Mouse (Mus musculus): Measurements from ENCODE around the gene Ikbke.
"Not testable (repeated sequence)": the region's sequence is repeated elsewhere in the genome, so short reads cannot be mapped to it uniquely, and the experiment has no call there.

Ikbke gene

DNA sequence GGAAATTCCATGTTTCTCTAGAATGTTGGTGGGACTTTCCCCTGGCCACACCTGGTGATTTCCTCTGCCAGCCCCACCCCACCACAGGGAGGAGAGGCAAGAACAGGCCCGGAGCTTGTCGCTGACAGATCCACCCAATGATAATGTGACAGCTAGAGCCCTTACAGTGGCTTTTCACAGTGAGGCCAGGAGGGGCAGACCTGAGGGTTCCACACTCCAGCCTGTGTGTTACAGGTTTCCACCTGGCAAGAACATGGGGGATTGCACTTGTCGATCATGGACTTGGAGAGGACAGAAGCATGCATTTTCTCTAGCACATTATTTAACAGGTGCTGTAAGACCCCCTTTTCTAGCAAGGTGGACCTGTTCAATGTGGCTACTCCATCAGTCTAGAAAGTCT lies 874 bp upstream of the Ikbke start:
- DNase-seq: no peak

GRCm38 (mm10) chr1:131278606-131279455 lies 575 bp downstream of the Ikbke start:
- no peak for DNase-seq

DNA sequence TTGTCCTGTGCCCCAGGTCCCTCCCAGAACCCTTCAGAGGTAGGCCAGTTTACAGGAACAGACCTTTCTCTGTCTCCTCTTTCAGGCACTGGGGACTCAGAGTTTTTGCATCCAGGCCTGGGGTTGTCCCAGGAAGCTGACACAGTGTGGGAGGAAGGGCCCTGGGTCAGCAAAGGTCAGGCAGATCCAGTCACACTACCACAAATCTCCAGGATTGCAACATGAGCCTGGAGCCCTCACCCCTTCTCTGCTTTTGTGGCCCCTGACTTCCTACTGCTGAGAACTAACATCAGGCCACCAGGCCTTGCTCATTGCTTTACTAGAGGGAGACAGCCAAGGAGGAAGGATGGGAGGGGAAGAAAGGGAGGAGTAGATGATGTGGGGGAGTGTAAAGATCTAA lies 2.6 kb downstream of the Ikbke start:
- DNase-seq: no peak

DNA sequence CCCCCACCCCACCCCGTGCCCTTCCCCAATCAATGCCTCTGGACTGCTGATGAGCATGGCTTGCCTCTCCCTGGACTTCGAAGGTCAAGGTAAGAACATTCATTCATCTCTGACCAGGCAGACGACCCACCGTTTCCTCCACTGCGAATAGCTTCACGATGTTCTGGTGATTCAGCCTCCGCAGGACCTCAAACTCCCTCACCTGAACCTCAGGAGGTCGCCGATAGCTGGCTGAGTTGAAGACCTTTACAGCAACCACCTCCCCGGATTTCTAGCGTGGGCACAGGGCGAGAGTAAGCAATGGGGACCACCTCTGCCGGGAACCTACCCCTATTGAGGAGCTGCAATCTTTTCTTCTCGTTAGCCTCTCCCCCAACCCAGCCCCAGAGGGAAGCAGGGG lies 3.8 kb downstream of the Ikbke start:
- no peak for DNase-seq

- DNase-seq: no peak
Observed at GRCm38 (mm10) chr1:131274725-131275539, 4.5 kb downstream of the Ikbke start.

GRCm38 (mm10) chr1:131269797-131270578 lies 9.4 kb downstream of the Ikbke start:
- peak; percentile 70 for DNase-seq

DNA sequence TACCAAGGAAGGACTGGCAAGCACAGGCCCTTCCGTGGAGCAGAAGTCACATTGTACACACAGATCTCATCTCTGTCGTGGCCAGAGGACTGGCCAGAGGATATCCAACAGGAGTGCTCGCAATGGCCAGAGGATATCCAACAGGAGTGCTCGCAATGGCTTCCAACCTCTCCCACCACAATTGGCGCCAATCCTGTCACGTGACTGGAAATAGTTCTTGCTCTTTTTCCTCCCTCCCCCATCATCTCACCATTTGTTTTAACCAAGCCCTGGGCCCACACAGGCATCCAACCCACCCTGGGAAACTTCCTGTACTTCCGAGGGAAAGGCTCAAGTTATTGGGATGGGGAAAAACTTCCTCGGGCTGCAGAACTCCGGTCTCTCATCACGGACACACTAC lies 10.6 kb downstream of the Ikbke start:
- DNase-seq: no peak

DNA sequence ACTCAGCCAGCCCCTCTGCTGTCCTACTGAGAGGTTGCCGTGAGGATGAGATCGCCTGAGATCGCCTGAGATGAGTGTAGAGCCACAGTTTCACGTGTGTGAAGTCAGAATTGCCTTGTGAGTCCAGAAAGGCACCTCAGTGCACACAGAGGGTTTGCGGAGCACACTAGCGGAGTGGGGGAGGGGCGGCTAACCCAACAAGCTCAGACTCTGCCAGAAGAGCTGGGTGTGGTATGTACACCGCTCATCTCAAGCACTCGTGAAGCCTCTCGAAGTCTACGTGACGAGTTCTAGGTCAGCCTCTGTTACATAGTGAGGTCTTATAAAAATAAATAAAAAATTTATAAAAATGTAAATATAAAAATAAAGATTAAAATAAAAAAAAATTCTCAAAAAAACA lies 15.5 kb downstream of the Ikbke start:
- DNase-seq: no peak

DNA sequence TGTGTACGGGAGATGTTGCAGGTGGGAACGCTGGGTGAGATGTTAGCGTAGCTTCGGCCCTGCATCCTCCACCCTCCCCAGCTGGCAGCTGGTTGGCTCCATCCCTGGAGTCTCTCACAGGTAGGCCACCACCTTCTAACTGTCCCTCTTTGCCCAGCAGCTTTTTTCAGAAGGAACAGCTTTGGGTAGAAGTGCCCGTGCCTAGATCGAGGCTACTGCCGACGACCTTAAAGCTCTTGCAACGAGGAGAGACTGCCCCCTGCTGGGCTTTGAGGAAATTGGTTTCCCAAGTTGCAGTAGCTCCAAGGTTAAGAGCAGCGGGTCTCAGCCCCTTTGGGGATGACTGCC lies 19.1 kb downstream of the Ikbke start:
- DNase-seq: peak; percentile 69

- no peak for DNase-seq
Observed at GRCm38 (mm10) chr1:131259632-131260308, 19.6 kb downstream of the Ikbke start.

- no peak for DNase-seq
Observed at GRCm38 (mm10) chr1:131257288-131257687, 22.1 kb downstream of the Ikbke start.

DNA sequence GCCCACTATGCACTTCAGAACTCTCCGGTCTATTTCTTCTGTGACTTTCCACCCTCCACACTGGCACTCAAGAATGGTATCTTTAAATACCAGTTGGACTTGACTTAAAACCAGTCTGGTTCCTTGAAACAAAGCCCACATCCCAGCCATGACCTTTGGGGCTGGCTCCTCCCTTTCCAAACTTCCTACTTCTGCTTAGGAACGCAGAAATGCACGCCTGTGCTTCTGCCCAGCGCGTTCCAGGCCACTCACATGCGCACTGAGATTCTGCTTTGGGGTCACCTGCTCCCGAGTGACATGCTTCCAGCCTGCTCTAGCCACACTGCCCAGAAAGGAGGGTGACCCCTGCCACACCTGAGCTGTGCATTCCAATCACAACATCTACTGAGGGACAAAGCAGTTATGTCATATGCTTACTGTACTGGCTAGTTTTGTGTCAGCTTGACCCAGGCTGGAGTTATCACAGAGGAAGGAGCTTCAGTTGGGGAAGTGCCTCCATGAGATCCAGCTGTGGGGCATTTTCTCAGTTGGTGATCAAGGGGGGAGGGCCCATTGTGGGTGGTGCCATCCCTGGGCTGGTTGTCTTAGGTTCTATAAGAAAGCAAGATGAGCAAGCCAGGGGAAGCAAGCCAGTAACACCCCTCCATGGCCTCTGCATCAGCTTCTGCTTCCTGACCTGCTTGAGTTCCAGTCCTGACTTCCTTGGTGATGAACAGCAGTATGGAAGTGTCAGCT lies 26.7 kb downstream of the Ikbke start:
- not testable (repeated sequence) for DNase-seq

DNA sequence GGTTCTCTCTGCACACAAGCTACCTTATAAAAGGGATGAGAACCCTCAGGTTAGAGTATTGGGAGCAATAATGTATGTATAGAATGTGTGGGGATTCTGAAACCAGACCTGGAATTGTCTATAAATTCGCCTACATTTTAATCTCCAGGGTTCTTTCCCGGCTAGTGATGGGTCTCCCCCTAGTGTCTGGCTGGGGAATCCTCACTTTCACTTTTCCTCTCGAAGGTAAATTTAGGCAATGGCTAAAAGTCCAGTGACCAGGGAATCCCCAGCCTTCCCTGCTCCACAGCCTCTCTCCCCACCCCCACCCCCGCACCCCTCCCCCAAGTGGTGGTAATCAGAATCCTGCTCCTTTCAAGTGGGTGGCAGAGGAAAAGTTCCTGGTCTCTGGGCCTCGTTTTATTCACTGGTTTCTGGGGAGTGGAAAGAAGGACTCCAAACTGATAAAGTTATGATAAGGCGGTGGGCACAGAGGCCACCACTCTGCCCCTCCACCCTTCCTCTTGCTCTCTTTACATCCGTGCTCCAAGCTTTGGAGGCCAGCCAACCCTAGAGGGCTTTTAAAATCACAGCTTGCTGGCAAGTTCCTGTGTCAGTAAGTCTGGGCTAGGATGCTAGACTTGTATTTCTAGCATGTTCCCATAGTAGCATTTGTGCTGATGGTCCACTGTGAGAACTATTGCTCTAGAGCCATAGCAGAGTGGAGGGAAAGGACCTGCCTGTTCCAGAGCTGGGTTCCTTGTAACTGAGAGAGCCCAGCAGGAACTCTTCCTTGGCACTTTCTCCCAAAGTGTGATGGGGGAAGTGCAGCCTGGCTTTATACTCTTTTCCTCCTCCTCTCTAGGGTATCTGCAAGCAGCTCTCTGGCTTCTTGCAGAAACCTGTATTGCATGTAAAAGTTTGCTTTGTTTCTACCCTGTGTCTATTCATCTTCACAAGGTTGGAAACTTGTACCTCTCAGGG lies 32.7 kb downstream of the Ikbke start:
- no peak for DNase-seq

- no peak for DNase-seq
Observed at GRCm38 (mm10) chr1:131245926-131246325, 33.5 kb downstream of the Ikbke start.

- DNase-seq: peak; percentile 62
Observed at GRCm38 (mm10) chr1:131245089-131245856, 34.1 kb downstream of the Ikbke start, which contains the start of gene Rassf5. TSS of gene Rassf5 (minus strand) at chr1:131245258.

DNA sequence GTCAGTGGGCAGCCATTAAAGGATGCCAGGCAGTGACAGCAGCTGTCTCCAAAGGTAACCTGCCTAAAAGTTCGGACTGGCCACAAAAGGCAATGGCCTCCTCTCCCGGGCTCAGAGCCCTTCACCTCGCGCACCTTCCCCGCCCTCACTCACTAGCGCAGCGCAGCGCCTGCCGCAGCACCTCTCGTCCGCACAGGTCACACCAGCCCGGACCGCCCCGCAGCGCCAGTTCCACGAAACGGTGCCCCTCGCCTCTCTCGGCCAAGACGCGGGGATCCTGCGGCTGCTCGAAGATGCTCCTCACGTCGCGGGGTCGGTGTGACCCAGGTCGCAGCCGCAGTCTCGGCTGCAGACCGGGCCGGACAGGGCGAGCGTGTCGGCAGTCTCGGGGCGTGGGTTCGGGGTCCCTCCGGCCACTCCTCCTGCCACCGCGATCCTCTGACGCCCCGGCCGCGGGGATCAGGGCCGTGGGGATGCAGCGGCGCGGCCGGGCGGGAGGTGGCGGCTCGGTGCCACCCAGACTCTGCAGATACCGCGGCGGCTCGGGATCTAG lies 34.8 kb downstream of the Ikbke start:
- peak; percentile 27 for DNase-seq

GRCm38 (mm10) chr1:131242956-131243355 lies 36.5 kb downstream of the Ikbke start:
- no peak for DNase-seq

- DNase-seq: no peak
Observed at GRCm38 (mm10) chr1:131239576-131240193, 39.7 kb downstream of the Ikbke start.

DNA sequence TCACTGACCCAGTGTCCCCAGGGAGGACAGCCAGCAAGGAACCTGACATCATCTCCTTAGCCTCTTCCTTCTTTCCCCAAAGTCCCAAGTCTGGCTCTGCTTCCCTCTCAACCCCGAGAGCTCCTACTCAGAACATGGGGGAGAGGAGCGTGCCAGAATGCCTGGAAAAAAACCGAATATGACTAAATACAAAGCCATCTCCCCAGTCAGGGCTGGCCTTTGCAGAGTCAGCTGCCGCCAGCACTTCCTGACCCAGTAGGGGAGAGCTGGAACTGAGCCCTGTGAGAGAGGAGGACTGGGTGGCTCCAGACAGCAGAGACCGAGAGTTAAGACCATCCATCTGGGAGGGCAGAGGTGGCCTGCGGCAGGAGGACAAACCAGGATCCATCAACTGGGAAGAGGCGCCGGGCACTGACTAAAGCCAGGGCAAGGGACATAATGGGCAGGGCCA lies 40.5 kb downstream of the Ikbke start:
- peak; percentile 33 for DNase-seq
